Mouse (Mus musculus) heart, postnatal 4 days (tissue): ENCODE results near the gene Meig1. TPM values are rescaled to one million over a fixed set of nuclear protein-coding genes. Genes with fewer than 3 reads are reported as not detected.

Source experiments
- total RNA-seq, 2 experiments: library from RNA; stranded (reverse); gene quantifications; 2 replicates each; pipeline ENCODE4 v1.2.3; 2021

The Meig1 gene
- total RNA-seq, 2 experiments from 2014 or later = not detected

Other genes starting within 250 kb of the Meig1 start
- gene Nmt2, start 138.4 kb downstream of the Meig1 start, total RNA-seq = 10 to 100 TPM; 19.2 to 19.9 TPM
- gene Rpp38, start 90.0 kb downstream of the Meig1 start, total RNA-seq = 1 to 10 TPM; 6.7 to 7.2 TPM
- gene Acbd7, start 86.5 kb downstream of the Meig1 start, total RNA-seq = under 1 TPM in 1 of 2 experiments, not detected in 1; 0.56 TPM
- not detected for gene Olah, start 25.4 kb downstream of the Meig1 start, total RNA-seq
- 1 to 10 TPM; 3.4 to 3.5 TPM for gene Dclre1c, start 1.5 kb upstream of the Meig1 start, total RNA-seq
- gene Suv39h2, start 52.4 kb upstream of the Meig1 start, total RNA-seq = 1 to 10 TPM; 3.1 to 3.6 TPM
- 1 to 10 TPM; 3.6 to 4.2 TPM for gene Gm45902, start 90.1 kb upstream of the Meig1 start, total RNA-seq
- gene Hspa14, start 90.2 kb upstream of the Meig1 start, total RNA-seq = 10 to 100 TPM; 49.4 to 50.4 TPM
- gene Cdnf, start 90.4 kb upstream of the Meig1 start, total RNA-seq = 1 to 10 TPM; 2.0 to 3.4 TPM
- 10 to 100 TPM; 24.3 to 32.0 TPM for gene Fam107b, start 147.8 kb upstream of the Meig1 start, total RNA-seq